Mouse (Mus musculus) layer of hippocampus, postnatal 14 days (tissue): ENCODE results near the gene Impdh2. TPM values are rescaled to one million over a fixed set of nuclear protein-coding genes. Genes with fewer than 3 reads are reported as not detected.

Experiments
- DNase-seq, 2 experiments: peaks; one replicate each; pipeline ENCODE4 v3.0.0; 2021 to 2022; ENCODE audit warnings: low spot score in 2 of 2, mixed read lengths in 1 of 2
- long read RNA-seq, 2 experiments: library from polyadenylated mRNA; stranded (forward); transcript quantifications; one replicate each; pipeline ENCODE4 v2.0.0; 2021
- total RNA-seq, 2 experiments: library from RNA; stranded (reverse); gene quantifications; 2 replicates each; pipeline ENCODE4 v1.2.3; 2021

Gene Impdh2
- 10 to 100 TPM; 61.3 to 70.1 TPM for total RNA-seq
- long read RNA-seq, experiment 1, transcript Impdh2-201 (14 exons, 1,858 nt): major isoform, 48 of 55 reads
- long read RNA-seq, experiment 1, partial matches to known transcripts: 1 of 55 reads
- long read RNA-seq, experiment 1, other reads (novel, unspliced or antisense): 4 of 55 reads
- long read RNA-seq, experiment 2, transcript Impdh2-201 (14 exons, 1,858 nt): major isoform, 69 of 88 reads
- long read RNA-seq, experiment 2, partial matches to known transcripts: 9 of 88 reads
- long read RNA-seq, experiment 2, other reads (novel, unspliced or antisense): 7 of 88 reads

DNA sequence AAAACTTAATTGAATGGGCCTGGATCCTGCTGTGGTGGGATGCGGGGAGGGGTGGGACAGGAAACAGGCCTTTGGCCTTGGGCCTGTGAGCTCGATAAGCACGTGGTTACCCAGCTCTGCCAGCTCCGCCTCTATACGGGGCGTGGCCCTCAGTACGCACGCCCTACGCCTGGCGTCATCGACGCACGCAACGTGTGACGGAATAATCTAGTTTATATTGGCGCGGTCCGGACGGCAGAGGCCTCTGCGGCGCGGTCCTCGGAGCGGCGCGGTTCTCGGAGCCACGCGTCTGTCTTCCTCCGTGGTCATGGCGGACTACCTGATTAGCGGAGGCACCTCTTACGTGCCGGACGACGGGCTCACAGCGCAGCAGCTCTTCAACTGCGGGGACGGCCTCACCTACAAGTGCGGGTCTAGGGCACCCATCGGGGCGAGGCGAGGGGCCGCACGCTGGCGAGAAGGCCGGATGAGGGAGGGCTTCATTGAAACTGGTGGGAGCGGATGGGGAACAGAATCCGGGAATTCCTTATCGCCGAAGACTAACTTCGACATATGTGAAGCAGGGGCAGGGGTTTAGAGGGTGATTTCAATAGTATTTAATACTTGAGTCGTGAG is at the start of gene Impdh2:
TSS of gene Impdh2 (plus strand) at position 60 of the 615 bp plus-strand sequence.
- peak; percentile 94 to 96 for DNase-seq

DNA sequence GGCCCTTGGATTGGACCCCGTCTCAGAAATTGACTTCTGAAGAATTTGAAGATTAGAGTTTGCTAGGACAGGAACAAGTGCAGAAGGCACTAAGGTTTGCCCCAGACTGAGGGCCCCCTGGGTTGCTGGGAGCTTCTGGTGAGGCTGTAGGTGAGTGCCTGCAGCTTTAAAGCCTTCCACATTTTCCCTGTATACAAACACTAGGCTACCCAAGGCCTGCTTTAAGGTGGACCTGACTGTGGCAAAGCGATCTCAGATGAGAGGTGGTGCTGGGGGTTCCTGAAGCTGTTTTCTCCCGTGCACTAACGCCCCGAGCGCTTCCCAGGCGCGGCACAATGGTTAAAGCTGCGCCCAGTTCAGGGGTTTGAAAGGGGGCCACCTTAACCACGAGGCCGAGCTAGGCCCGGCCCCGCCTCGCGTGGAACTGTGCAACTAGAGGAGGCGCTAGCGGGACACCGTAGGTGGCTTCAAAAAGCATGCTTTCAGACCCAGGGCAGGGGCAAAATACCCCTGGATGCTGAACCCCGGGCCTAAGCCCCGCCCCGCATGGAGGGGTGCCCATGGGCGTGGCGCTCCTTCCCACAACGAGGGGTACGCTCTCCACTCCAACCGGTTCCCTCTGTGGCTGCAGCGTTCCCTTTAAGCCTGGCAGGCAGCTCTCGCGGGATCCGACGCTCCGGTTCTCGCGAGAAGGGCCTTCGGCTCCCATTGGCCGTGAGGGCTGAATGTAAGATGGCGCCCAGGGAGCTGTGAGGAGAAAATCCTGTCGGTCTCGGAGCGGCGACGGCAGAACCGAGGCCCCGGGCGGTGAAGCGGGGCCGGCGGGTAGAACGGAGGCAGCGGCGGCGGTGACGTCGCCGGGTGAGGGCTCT is 43.5 kb upstream of the Impdh2 start, which contains the start of gene Qrich1:
TSS of gene Qrich1 (plus strand) at position 427 of the 872 bp plus-strand sequence.
- peak; percentile 97 for DNase-seq

DNA sequence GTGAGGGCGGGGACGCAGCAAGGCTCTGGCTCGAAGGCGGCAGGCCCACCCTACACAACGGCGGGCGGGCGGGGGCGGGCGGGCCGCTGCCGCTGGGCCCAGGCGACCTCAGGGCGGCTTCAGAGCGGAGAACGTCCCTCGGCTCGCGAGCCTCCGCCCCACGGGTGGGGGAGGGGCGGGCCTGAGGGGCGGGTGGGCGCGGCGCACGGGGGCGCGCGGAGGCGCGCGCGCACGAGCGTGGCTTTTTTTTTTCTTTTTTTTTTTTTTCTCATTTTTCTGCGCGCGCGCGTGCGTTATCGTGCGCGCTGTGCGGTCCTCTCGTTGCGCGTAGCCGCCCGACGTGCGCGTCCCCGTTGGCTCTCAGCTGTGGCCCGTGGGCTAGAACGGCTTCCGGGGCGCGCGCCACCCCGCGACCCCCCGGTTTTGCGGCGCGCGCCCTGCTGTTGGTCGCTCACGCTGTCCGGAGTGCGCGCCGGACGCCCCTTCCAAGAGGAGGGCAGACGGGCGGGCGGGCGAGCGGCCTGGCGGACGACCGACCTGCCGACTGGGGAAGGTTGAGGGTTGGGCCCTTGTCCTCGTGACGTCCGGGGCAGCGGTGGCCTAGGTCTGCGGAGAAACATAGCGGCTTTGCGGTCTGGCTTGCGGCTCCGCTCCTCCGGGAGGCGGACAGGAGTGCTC is 42.7 kb upstream of the Impdh2 start:
- DNase-seq: peak; percentile 84 to 88

DNA sequence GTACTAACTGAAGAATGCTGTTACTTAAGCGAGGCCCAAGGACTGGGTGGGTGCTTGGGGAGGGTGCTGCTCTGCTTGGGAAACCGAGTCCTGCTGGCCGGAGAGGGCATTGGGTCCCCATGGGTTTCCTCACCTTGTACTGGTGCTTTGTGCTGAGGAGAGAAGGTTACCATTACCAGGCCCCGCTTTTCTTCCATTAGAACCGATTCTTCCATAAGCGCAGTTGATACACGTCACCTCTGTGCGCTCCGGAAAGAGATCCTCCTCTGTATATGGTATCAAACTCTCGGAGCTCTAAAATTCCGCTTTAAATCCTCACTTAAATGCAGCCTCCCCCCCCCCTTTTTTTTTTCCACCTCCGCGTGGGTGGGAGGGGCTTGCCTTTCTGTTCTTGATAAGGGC is 42.2 kb upstream of the Impdh2 start:
- DNase-seq: peak in 1 of 2 experiments; percentile 60

DNA sequence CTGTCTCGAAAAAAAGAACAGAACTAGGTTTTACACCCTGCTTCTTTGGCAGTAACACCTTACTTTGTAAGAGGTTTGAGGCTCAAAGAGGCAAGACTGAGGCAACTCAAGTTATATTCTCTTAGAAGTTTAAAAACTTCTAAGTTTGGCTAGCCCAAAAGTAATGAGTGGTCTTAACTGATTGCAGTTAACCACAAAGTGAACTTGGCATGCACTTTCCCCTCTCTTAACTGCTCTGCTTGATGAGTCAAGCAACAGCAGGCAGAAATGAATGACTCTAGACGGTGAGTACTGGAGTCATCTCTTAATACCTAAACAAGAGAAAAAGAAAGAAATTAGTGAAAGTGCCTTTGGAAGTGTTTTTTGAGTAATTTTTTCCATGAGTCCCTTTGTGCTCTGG is 38.5 kb upstream of the Impdh2 start:
- DNase-seq: no peak

DNA sequence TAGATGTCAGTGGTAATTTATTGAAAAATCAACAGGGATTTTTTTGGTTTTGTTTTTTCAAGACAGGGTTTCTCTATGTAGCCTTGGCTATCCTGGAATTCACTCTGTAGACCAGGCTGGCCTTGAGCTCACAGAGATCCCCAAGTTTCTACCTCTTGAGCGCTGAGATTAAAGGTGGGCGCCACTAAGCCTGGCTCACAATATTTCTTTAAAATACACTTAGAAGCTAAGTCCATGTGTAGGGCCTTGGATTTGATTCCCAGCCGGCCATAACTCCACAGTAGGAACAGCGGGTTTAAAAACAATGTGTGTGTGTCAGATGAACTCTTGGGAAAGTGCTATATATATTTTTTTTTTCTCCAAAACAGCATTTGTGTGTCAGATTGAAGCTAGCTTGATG is 36.7 kb upstream of the Impdh2 start:
- DNase-seq: no peak

DNA sequence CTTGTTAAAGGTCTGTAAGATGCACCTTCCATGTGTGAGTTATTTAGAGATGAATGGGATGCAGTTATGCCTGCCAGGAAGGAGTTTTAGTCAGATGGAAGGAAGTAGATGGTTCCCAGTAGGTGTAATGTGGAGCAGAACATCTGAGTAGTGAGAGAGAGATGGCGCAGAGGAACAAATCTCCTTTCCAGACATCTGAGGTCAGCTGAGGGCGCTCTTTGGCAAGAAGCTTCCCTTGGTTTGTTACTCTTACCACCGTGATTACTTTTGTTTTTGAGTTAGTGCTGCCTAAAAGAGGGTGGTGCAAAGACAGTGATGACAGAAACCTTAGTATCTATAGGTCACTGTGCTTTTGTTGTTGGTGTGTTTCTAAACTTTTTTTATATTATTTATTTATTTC is 34.7 kb upstream of the Impdh2 start:
- DNase-seq: no peak

DNA sequence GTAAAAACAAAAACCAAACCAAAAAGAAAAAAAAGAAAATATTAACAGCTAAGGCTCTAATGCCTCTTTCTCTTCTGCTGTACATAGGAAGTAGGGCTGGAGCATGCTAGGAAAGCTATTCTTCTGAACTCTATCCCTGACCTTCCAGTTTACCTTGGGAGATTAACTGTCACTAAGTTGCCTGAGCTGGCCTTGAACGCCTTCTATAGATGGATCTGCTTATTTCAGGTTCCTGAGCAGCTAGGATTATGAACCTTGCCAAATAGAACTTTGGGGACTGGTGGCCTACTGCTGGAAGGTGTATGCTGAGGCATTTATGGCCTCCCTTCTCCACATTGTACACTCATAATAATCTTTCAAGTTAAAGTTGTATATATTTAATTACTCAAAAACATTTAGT is 29.1 kb upstream of the Impdh2 start:
- DNase-seq: no peak

DNA sequence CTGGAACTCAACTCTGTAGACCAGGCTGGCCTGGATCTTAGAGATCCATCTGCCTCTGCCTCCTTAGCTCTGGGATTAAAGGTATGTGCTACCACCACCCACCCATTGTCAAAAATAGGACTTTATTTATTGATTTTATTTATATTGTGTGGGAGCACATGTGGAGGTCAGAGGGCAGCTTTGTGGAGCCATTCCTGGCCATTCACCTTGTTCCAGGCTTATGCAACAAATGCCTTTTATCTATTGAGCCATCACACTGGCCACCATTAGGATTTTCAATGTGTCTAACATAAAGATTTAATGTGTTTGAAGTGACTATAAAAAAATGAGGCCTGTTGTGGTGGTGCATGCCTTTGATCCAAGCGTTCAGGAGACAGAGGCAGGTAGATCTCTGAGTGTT is 28.6 kb upstream of the Impdh2 start:
- DNase-seq: no peak

DNA sequence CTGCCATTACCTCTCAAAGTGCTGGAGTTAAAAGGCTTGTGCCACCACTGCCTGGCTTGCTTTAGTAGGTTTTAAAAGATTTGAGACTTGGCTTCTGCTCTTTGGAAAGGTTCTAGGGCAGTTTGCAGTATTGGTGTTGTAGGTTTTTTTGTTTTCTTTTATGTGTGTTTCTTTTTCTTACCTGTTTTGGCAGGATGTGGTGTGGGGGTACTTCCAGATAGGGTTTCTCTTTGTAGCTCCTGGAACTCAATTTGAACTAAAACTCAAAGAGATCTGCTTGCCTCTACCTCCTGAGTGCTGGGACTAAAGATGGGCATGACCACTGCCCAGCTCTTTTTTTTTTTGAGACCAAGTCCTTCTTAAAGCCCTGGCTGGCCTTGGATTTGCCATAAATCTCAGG is 19.2 kb upstream of the Impdh2 start:
- no peak for DNase-seq

DNA sequence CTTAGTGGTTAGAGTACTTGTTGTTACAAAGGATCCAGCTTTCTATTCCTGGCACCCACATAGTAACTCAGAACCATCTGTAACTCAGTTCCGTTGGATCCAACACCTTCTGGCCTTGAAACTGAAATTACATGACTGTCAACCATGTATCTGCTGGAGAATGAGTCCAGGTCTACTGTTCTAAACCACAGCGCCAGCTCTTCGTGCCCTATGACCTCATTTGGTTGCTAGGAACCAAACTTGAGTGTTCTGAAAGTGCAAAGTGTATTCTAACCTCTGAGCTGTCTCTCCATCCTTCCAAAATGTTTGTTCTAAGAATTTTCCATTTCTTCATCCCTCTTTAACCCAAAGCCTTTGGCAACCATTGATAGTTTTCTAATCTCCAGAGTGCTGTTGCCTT is 14.1 kb upstream of the Impdh2 start:
- DNase-seq: no peak

DNA sequence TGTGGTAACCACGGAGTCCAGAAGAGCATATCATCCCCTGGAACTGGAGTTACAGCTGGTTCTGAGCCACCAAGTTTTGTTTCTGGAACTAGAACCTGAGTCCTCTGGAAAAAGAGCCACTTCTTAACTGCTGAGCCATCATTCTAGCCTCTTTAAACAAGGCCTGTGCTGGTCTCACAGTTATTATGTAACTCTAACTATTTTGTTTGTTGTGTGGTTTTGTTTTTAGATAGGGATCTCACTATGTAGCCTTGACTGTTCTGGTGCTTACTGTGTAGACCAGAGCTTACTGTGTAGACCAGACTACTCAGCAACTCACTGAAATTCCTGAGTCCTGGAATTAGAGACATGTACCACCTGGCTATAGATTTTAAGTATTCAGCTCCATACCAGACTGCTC is 13.2 kb upstream of the Impdh2 start:
- no peak for DNase-seq

DNA sequence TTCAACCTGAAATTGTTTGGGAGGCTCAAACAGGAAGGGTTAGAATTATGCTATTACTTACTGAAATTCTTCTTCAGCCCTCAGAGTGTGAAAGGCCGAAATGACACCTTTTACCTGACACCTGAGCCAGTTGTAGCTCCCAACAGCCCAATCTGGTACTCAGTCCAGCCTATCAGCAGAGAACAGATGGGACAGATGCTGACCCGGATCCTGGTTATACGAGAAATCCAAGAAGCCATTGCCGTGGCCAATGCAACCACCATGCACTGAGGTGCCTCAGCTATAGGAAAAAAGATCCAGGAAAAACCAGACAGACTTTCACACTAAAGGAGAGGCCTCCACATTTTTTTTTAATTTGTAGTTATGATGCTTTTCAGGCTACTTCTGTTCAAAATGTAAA is 917 bp upstream of the Impdh2 start:
- DNase-seq: no peak

DNA sequence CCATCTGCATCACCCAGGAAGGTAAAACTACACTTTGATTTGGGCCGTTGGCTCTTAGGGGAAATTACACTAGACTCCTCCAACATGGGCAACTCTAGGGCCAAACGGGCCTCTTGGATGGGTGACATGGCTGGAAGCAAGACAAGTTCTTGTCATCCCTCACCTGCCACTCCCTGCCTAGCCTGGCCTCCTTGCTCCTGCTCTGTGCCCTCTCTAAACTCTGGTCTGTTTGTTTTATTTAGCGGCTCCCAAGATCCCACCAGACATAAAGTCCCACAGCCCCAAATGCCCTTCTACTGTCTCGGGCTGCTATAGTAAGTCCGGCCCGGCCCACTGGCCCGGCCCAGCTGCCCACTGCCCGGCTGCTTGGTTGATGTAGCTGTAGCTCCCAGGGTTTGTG is 3.6 kb downstream of the Impdh2 start:
- DNase-seq: no peak

DNA sequence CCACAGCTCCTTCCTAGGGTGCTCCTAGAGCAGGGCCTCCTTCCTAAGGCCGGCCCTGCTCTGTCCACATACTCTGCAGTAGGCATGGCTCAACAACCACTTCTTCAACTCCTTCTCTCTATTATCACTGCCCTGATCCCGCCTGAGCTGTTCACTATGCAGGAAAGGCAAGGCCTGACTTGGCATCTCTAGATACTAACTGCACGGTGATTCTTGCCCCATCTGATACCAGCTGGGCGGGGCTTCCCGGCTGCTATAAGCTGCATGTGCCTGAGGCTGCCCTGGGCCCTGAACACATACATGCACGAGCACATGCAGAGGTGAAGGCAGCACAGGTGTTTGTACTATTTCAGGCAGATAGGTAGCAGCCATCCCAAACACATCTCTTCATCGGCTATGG is 4.0 kb downstream of the Impdh2 start:
- DNase-seq: no peak

DNA sequence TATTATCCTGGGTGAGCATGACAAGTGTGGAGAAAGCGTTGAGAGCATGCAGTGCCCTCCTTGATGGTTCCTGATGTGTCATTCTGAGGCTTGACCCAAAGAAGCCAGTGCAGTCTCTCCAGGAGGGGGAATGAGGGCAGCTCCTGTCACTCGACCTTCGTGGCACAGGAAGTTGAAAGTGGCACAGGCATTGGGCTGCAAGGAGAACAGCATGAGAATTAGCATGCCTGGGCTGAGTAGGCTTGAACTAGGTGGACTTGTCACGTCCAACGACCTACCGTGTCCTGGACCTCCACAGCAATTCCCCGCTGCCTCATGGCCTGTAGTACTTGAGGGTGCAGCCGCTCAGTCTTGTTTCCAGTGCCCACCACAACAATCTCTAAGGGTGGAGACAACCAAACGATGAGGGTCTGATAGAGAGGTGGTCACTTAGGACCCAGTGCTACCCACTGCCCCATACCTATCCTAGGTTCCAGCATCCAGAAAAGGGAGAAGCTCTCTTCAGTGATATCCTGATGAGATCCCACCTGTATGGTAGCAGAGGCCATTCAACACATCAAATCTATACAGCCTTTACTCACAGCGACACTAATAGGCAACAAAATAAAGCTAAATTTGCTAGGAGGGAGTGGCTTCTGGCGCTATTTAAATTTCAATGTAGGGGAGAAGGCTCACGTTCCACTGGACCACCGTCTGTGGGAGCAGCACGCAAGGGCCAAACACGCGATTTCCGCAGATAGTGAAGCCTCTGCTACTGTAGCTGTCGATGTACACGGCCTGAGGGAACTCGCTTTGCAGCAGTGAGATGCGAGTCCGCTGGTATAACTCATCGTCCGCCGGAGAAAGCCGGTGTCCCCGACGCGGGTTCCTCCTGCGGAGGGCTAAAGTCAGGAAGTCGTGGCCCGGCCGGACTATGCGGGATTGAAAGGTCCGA is 6.1 kb downstream of the Impdh2 start:
- DNase-seq: no peak

DNA sequence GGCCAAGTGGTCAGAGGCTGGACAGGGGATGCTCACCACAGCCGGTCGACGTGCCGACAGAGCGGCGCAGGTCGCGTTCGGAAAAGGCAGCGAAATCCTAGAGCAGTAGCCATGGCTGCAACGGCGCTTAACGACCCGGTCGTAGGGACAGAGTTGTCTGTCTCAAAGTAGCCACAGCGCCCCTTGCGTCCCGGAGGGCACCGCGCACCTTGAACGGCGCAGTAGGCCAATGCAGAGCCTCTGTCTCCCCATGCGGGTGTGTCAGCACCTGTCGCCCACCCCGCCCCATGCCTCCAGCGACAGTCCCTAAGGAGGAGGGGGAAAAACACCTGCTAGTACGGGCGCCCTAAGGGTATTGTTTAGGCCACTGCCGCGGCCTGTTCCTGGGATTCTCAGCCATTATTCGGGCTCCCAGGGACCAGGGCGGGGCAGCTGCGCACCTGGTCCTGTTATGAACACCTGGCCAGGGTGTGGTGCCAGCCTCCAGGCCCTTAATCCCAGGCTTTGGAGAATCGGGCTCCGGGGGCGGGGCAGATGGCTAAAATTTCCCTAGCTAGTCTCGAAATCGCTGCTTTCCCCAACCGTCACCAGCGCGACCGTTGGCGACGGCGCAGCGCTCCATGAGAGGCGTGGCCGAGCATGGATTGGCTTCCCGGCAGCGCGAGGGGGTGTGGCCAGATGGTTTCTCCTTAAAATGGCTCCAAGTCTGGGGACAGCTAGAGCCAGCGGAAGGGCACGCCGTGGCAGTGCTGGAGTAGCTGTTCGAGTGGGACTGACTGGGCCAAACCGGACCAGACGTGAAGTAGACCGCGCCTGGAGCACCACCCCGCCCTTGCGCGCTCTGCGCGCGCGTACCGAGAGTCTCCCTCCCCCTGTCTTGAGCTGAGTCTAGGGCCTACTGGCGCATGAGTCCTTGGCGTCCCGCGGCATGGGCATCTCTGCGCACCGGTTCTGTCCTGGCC is 7.0 kb downstream of the Impdh2 start, which contains the start of gene Ndufaf3:
TSS of gene Ndufaf3 (minus strand) at position 620 of the 962 bp plus-strand sequence.
- peak; percentile 96 to 97 for DNase-seq

DNA sequence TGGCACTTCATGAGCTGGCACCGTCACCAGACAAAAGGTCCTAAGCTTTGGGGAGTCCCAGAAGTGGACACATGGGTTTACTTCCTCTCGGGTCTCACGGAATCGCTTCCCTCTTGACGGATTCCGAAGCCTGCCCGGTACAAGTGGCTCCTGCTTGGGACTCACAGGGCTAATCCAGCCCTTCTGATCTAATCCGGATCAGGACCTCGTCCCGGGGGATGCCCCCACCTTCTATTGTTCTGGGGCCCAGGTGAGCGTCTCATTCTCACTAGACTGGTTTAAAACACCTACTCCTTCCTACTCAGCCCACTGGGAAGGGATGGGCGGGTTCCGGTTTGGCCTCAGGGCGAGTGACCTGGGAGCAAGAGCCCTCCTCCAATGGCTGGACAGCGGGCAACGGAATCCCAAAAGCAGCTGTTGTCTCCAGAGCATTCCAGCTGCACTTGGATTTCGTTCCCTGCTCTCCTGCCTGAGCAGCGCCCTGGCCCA is 7.9 kb downstream of the Impdh2 start:
- no peak for DNase-seq

DNA sequence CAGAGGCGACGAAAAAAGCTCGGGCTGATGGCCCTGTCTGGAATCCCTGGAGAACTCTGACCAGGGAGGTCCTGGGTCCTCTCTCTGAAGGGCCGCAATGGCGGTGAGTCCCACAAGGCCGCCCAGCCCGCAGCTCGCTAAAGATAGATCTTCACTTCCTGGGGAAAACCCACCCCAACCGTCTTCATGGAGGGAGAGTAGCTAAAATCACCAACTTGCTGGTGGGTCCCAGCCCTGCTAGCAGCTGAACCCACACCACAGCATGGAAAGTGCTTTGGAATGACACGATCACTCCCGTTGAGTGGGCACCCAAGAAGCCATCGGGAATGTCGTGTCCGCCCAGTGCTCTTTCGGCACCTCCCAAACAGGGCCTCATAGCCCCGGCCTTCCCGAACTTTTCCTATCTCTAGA is 8.4 kb downstream of the Impdh2 start:
- DNase-seq: no peak
